Mouse (Mus musculus): Measurements from ENCODE around the gene Vip. TPM values are rescaled to one million over a fixed set of nuclear protein-coding genes. Genes with fewer than 3 reads are reported as not detected.

Gene Vip
- 0.87 and 0.92 TPM in 2 replicates for polyA plus RNA-seq (2015; fragmentation: Nextera tagmentation; extraction: Ambion mirVana)

DNA sequence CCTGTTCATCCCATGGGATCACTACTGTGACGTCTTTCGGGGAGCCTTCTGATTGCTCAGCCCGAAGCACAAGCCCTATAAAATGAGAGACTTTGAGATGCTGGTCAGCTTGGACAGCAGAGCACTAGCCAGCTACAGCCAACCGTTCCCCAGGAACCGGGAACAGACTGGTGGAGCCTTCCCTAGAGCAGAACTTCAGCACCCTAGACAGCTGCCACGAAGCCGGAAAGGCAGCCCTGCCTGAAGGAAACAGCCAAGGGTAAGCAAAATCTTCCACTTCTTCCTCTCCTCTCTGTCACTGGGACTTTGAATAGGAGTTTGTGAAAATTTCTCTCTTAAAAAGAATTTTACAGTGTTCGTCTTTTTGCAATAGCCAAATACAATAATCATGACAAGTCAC, at the start of gene Vip:
Vip (plus strand) TSS at position 107 of the 400 bp plus-strand sequence.
- 28% methylated on average over 8 of the region's 8 CpGs for WGBS
- ATAC-seq (ENCODE audit: insufficient number of reproducible peaks, low FRiP score, low TSS enrichment, low read depth) = no peak
- Histone ChIP-seq H3K9ac (no peak within 1 kb of the TSS), H3K27me3 (no peaks in the 10 kb centered on the region), H3K27ac (replicated peaks) (no peak within 1 kb of the TSS), H3K4me2 (replicated peaks) (no peak within 1 kb of the TSS), H3K9me3 (replicated peaks) (no peaks in the 10 kb centered on the region), H3K36me3 (no peaks in the 10 kb centered on the region), H3K4me3 (replicated peaks) (no peak within 1 kb of the TSS), H3K4me1 (no peaks in the 10 kb centered on the region)

DNA sequence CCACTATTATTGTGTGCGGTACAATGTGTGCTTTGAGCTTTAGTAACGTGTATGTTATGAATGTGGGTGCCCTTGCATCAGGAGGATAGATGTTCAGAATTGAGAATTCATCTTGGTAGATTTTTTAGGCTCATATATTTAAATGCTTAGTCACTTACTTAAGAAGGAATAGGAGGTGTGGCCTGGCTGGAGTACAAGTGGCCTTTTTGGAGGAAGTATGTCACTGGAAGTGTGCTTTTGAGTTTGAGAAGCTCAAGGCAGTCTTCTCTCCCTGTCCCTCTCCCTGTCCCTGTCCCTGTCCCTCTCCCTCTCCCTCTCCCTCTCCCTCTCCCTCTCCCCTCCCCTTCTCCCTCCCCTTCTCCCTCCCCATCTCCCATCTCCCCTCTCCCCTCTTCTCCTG, 48.0 kb upstream of the Vip start:
- Histone ChIP-seq H3K27ac (replicated peaks) (no peak overlapping the region), H3K36me3 (no peaks in the 10 kb centered on the region), H3K27me3 (no peaks in the 10 kb centered on the region), H3K9ac (no peak overlapping the region), H3K9me3 (replicated peaks) (no peaks in the 10 kb centered on the region), H3K4me2 (replicated peaks) (no peak overlapping the region), H3K4me3 (replicated peaks) (no peak overlapping the region), H3K4me1 (no peaks in the 10 kb centered on the region)
- ATAC-seq (ENCODE audit: insufficient number of reproducible peaks, low FRiP score, low TSS enrichment, low read depth) = no peak
- WGBS = 88% methylated on average over 2 of the region's 2 CpGs

DNA sequence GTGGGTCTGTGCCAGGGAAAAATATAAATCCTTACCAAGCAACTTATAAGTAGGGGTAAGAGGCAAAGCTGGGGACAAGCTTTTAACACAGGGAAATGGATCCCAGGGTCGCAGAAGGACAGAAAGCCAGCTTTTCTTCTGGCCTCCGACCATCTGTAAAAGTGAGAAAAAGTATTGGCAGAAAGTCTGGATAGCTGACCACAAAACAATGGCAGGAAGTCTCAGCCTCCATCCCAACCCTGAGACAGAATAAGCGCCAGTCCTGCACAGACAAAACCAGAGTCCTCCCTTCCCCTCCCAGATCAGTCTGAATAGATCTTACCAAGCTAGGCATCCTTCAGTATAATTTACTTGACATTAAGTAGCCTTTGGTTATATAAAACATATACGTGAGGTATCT, 47.0 kb upstream of the Vip start:
- H3K4me1 ChIP-seq = no peaks in the 10 kb centered on the region
- H3K36me3 ChIP-seq = no peaks in the 10 kb centered on the region
- no peak overlapping the region for H3K27ac ChIP-seq (replicated peaks)
- WGBS = 78% methylated on average over 4 of the region's 4 CpGs
- H3K27me3 ChIP-seq = no peaks in the 10 kb centered on the region
- no peak overlapping the region for H3K4me3 ChIP-seq (replicated peaks)
- no peaks in the 10 kb centered on the region for H3K9me3 ChIP-seq (replicated peaks)
- no peak overlapping the region for H3K4me2 ChIP-seq (replicated peaks)
- no peak for ATAC-seq (ENCODE audit: insufficient number of reproducible peaks, low FRiP score, low TSS enrichment, low read depth)
- no peak overlapping the region for H3K9ac ChIP-seq

DNA sequence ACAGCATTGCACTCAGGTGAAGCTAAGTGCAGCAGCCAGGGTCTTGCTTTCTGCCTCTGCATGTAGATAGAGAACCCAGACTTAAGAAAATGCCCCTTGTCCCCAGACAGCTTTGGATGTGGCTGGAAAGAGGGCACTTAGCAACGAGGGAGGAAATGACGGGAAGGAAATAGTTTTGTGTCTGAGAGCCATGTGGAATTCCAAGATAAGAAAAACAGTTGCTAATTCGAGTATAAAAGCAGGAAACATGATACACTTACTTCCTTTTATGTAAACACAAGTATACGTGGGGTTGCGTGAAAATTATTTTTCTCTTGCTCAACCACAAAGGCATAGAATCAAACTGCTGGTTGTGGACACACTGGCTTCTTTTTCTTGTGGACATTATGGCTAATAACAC, 45.6 kb upstream of the Vip start, which contains the start of gene Myct1:
Myct1 (plus strand) TSS at position 312 of the 400 bp plus-strand sequence.
- Histone ChIP-seq H3K4me2 (replicated peaks) (no peak within 1 kb of the TSS), H3K36me3 (no peaks in the 10 kb centered on the region), H3K4me1 (no peaks in the 10 kb centered on the region), H3K9me3 (replicated peaks) (no peaks in the 10 kb centered on the region), H3K9ac (no peak within 1 kb of the TSS), H3K4me3 (replicated peaks) (no peak within 1 kb of the TSS), H3K27me3 (no peaks in the 10 kb centered on the region), H3K27ac (replicated peaks) (no peak within 1 kb of the TSS)
- WGBS = 20% methylated on average over 5 of the region's 5 CpGs
- ATAC-seq (ENCODE audit: insufficient number of reproducible peaks, low FRiP score, low TSS enrichment, low read depth) = no peak

DNA sequence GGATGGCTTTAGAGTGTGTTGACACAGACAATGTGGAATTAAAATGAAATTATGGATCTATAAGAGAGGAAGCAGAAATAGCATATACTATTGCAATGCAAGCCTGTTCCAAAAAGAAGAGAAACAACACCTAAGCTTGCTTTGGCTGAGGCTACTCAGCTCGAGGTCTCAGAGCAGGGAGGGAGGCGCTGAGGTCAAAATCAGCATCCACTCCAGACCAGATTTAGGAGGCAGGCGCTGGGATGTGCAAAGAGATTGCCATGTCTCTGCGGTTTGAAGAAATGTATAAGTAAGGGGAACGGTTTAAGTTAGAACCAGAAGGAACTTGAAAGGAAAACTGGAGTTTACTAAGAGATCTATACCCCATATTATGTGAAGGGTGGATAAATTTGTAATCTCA, 44.6 kb upstream of the Vip start:
- no peak for ATAC-seq (ENCODE audit: insufficient number of reproducible peaks, low FRiP score, low TSS enrichment, low read depth)
- Histone ChIP-seq H3K27me3 (no peaks in the 10 kb centered on the region), H3K27ac (replicated peaks) (no peak overlapping the region), H3K9ac (no peak overlapping the region), H3K4me1 (no peaks in the 10 kb centered on the region), H3K9me3 (replicated peaks) (no peaks in the 10 kb centered on the region), H3K4me3 (replicated peaks) (no peak overlapping the region), H3K36me3 (no peaks in the 10 kb centered on the region), H3K4me2 (replicated peaks) (no peak overlapping the region)
- 75% methylated on average over 5 of the region's 5 CpGs for WGBS

DNA sequence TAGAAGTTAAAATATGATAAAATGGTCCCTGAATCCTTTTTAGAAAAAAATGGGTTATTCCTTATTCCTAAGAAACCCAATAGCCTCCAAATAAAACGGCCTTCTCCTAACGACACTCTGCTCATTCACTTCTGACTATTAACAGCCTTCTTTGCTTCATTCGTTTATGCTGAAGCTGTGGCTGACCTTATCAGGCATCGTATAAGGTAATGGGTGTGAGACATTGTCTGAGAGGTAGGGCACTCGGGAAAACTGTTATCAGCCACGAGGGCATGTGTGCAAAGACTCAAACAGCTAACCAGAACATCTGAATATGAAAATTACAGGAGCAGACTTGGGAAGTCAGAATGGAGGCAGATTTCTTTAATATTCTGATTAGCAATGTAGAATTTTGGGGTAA, 42.5 kb upstream of the Vip start:
- Histone ChIP-seq H3K4me2 (replicated peaks) (no peak overlapping the region), H3K9me3 (replicated peaks) (no peaks in the 10 kb centered on the region), H3K4me1 (no peaks in the 10 kb centered on the region), H3K27ac (replicated peaks) (no peak overlapping the region), H3K36me3 (no peaks in the 10 kb centered on the region), H3K9ac (no peak overlapping the region), H3K27me3 (no peaks in the 10 kb centered on the region), H3K4me3 (replicated peaks) (no peak overlapping the region)
- 72% methylated on average over 6 of the region's 6 CpGs for WGBS
- no peak for ATAC-seq (ENCODE audit: insufficient number of reproducible peaks, low FRiP score, low TSS enrichment, low read depth)

DNA sequence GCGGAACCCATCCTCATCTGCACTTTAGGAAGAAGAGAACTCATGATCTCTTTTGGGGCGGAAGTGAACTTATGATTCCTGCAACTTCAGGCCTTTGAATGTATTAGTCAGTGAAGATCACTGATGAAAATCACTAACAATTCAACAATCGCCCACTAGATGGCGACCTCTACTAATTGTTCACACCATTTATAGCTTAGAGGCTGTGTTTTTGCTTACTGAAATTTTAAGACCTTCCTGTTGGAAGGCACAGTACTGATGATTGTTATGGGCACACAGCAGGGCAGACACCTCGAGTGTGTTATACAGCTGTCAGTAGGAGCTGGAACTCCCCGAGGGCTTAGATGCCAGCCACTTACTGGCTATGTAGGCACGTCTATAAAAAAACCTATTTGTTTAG, 38.9 kb upstream of the Vip start:
- 19% methylated on average over 7 of the region's 7 CpGs for WGBS
- no peak for ATAC-seq (ENCODE audit: insufficient number of reproducible peaks, low FRiP score, low TSS enrichment, low read depth)

DNA sequence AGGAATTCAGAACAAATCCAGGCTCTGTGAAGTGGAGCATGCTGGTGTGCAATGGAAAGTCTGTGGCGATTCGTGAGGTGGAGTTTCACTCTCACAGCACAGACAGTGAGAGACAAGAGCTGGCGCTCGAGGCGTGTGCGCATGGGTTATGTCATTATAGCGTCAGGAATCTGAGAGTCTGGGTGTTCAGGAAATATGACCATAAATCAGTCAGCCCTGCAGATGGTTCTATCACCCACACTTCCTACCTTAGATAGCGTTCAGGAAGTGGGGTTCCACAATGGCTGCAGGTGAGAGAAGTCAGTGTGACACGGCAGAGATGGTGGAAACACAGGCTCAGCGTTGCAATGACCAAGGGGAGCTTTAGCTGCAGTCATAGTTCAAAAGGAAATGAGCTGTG, 35.5 kb upstream of the Vip start:
- no peak overlapping the region for H3K4me2 ChIP-seq (replicated peaks)
- H3K9ac ChIP-seq = no peak overlapping the region
- no peaks in the 10 kb centered on the region for H3K27me3 ChIP-seq
- no peak overlapping the region for H3K27ac ChIP-seq (replicated peaks)
- no peaks in the 10 kb centered on the region for H3K36me3 ChIP-seq
- no peak overlapping the region for H3K4me3 ChIP-seq (replicated peaks)
- no peaks in the 10 kb centered on the region for H3K9me3 ChIP-seq (replicated peaks)
- no peaks in the 10 kb centered on the region for H3K4me1 ChIP-seq
- ATAC-seq (ENCODE audit: insufficient number of reproducible peaks, low FRiP score, low TSS enrichment, low read depth) = no peak
- 81% methylated on average over 10 of the region's 10 CpGs for WGBS

More for the DNA sequence above, 38.9 kb upstream of the Vip start:
- H3K9ac ChIP-seq = no peak overlapping the region
- H3K4me3 ChIP-seq (replicated peaks) = no peak overlapping the region
- no peaks in the 10 kb centered on the region for H3K4me1 ChIP-seq
- H3K9me3 ChIP-seq (replicated peaks) = no peaks in the 10 kb centered on the region
- H3K27ac ChIP-seq (replicated peaks) = no peak overlapping the region
- no peak overlapping the region for H3K4me2 ChIP-seq (replicated peaks)
- no peaks in the 10 kb centered on the region for H3K36me3 ChIP-seq
- no peaks in the 10 kb centered on the region for H3K27me3 ChIP-seq

DNA sequence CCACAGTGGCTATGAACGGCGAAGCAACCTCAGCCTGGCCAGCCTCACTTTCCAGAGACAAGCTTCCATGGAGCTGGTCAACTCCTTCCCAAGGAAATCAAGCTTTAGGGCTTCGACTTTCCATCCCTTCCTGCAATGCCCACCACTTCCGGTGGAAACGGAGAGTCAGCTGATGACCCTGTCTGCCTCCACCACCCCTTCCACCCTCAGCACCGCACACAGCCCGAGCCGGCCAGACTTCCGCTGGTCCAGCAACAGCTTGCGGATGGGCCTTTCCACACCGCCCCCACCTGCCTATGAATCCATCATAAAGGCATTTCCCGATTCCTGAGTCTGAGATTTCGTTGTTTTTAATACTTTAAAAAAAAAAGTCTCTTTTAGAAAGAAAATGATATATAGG, 34.6 kb upstream of the Vip start:
- ATAC-seq (ENCODE audit: insufficient number of reproducible peaks, low FRiP score, low TSS enrichment, low read depth) = no peak
- no peaks in the 10 kb centered on the region for H3K4me1 ChIP-seq
- WGBS = 89% methylated on average over 13 of the region's 13 CpGs
- no peaks in the 10 kb centered on the region for H3K27me3 ChIP-seq
- H3K36me3 ChIP-seq = no peaks in the 10 kb centered on the region
- H3K9ac ChIP-seq = no peak overlapping the region
- no peaks in the 10 kb centered on the region for H3K9me3 ChIP-seq (replicated peaks)
- H3K4me3 ChIP-seq (replicated peaks) = no peak overlapping the region
- H3K27ac ChIP-seq (replicated peaks) = no peak overlapping the region
- H3K4me2 ChIP-seq (replicated peaks) = no peak overlapping the region

DNA sequence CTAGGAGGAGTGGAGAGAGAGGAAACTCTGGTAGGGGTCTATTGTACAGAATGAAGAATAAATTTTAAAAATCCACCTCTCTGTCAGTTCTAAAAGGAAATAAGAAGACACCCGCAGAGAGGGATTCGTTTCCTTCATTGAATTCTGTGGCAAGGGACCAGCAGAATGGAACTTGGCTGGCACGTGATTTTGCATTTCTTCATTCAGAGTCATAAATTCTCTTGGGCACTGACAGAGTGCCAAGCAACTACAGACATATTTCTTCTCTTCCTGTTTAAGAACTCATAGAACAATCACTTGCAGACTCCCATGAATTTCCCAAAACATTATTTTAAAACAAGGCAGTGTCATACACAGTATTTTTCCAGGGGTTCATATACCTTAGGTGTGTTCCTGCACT, 30.1 kb upstream of the Vip start:
- H3K9me3 ChIP-seq (replicated peaks) = no peaks in the 10 kb centered on the region
- no peak overlapping the region for H3K27ac ChIP-seq (replicated peaks)
- 64% methylated on average over 3 of the region's 3 CpGs for WGBS
- ATAC-seq (ENCODE audit: insufficient number of reproducible peaks, low FRiP score, low TSS enrichment, low read depth) = no peak
- H3K36me3 ChIP-seq = no peaks in the 10 kb centered on the region
- H3K27me3 ChIP-seq = no peaks in the 10 kb centered on the region
- no peak overlapping the region for H3K9ac ChIP-seq
- no peak overlapping the region for H3K4me2 ChIP-seq (replicated peaks)
- no peak overlapping the region for H3K4me3 ChIP-seq (replicated peaks)
- no peaks in the 10 kb centered on the region for H3K4me1 ChIP-seq

DNA sequence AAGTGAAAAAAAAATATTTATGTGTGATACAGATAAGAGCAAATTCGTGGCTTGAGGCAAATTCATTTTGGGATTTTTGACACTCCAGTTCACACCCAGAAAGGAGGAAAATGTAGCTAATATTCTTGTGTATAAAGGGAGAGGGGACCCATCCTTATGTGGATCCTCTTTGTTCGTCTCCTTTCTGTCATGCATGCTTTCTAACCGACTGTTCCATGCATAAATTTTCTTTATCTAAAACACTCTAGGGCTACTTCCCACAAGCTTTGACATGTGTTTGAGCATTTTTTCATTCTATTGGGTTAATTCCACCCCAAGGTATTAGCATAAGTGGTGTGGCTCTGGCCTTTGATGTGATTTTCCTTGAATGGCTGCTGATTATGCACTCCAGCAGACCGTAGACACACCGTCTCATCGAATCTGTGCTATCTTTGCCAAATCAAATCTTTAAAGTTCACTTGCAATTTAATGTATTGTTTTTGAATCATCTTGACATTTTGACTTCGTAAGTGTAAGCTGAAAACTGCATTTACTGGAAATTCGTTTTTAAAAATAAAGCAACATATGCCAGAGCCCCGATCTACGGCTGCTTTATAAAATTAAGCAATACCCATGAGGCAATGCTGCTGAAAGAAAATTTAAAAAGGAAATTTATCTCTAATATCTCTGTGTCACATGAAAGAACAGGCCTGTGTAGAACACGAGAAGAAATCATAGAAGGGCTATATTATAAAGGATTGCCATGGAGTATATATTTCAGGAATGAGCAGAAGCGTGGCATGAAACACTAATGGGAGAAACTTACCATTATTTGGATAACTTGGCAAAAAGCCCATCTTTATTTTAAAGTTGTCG, 23.6 kb upstream of the Vip start:
- ATAC-seq (ENCODE audit: insufficient number of reproducible peaks, low FRiP score, low TSS enrichment, low read depth) = no peak
- 56% methylated on average over 13 of the region's 13 CpGs for WGBS
- no peaks in the 10 kb centered on the region for H3K36me3 ChIP-seq

DNA sequence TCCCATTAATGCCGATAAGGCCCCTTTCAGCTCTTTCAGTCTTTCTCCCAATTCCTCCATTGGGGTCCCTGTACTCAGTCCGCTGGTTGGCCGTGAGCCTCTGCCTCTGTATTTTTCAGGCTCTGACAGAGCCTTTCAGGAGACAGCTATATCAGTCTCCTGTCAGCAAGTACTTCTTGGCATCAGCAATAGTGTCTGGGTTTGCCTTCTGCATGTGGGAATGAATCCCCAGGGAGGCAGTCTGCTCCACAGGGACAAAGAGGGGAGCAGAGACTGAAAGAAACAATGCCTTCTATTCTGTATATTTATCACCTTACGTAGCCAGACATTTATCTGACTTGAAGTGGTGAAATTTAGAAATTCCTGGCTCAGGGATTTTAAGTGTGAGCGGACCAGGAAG, 12.8 kb upstream of the Vip start:
- H3K4me1 ChIP-seq = no peaks in the 10 kb centered on the region
- no peak overlapping the region for H3K4me3 ChIP-seq (replicated peaks)
- WGBS = 78% methylated on average over 5 of the region's 5 CpGs
- H3K4me2 ChIP-seq (replicated peaks) = no peak overlapping the region
- no peaks in the 10 kb centered on the region for H3K9me3 ChIP-seq (replicated peaks)
- H3K9ac ChIP-seq = no peak overlapping the region
- H3K27ac ChIP-seq (replicated peaks) = no peak overlapping the region
- H3K36me3 ChIP-seq = no peaks in the 10 kb centered on the region
- no peak for ATAC-seq (ENCODE audit: insufficient number of reproducible peaks, low FRiP score, low TSS enrichment, low read depth)
- no peaks in the 10 kb centered on the region for H3K27me3 ChIP-seq

More for the DNA sequence above, 23.6 kb upstream of the Vip start:
- H3K4me3 ChIP-seq (replicated peaks) = no peak overlapping the region
- H3K27ac ChIP-seq (replicated peaks) = no peak overlapping the region
- H3K4me2 ChIP-seq (replicated peaks) = no peak overlapping the region
- H3K9ac ChIP-seq = no peak overlapping the region
- H3K27me3 ChIP-seq = no peaks in the 10 kb centered on the region
- H3K4me1 ChIP-seq = no peaks in the 10 kb centered on the region
- no peaks in the 10 kb centered on the region for H3K9me3 ChIP-seq (replicated peaks)

Data from embryonic facial prominence, embryonic 15.5 days (tissue).